Mouse (Mus musculus) kidney, embryonic 16.5 days (tissue): ENCODE results near the gene Gm29609. TPM values are rescaled to one million over a fixed set of nuclear protein-coding genes. Genes with fewer than 3 reads are reported as not detected.

Experiments used
- ATAC-seq: fragments of 200-750 bp; cut with Nextera tagmentation; 2 replicates; pipeline ENCODE4 v1.8.0; 2017; ENCODE audit warnings: moderate TSS enrichment; ENCODE audit not compliant: low FRiP score, low TSS enrichment
- H3K27ac ChIP-seq: fragments of 300-500 bp; sonication (generic); 2 replicates; pipeline ENCODE4 v1.5.1; 2014; ENCODE audit warnings: low read length
- H3K27me3 ChIP-seq: fragments of 300-500 bp; sonication (generic); 2 replicates; pipeline ENCODE4 v1.6.1; 2014; ENCODE audit warnings: low read length, control low read depth, mixed read lengths; ENCODE audit not compliant: insufficient read depth
- H3K36me3 ChIP-seq: fragments of 300-500 bp; sonication (generic); 2 replicates; pipeline ENCODE4 v1.6.1; 2014; ENCODE audit warnings: low read length, control low read depth, mixed read lengths; ENCODE audit not compliant: insufficient read depth
- H3K4me1 ChIP-seq: fragments of 300-500 bp; sonication (generic); 2 replicates; pipeline ENCODE4 v1.6.1; 2014; ENCODE audit warnings: low read length, control low read depth, mixed read lengths; ENCODE audit not compliant: insufficient read depth
- H3K4me2 ChIP-seq: fragments of 300-500 bp; sonication (generic); replicated peaks from 2 replicates; pipeline ENCODE4 v1.6.1; 2014; ENCODE audit warnings: low read depth, low read length
- H3K4me3 ChIP-seq: fragments of 300-500 bp; sonication (generic); 2 replicates; pipeline ENCODE4 v1.5.1; 2014; ENCODE audit warnings: mild to moderate bottlenecking, low read length
- H3K9ac ChIP-seq: fragments of 300-500 bp; sonication (generic); replicated peaks from 2 replicates; pipeline ENCODE4 v1.6.1; 2014; ENCODE audit warnings: low read length
- H3K9me3 ChIP-seq: fragments of 300-500 bp; sonication (generic); 2 replicates; pipeline ENCODE4 v1.6.1; 2016; ENCODE audit warnings: low read length, control low read depth
- WGBS: fragments of 180-500 bp; shearing (Covaris S2); extraction: QIAGEN DNeasy Blood & Tissue Kit; methylation state at CpG from one replicate; pipeline ENCODE4 v1.1.7; 2014; 5-methylcytosine and 5-hydroxymethylcytosine counted together
- polyA plus RNA-seq: library from polyadenylated mRNA; unstranded; fragments of >200 nt; fragmentation: Nextera tagmentation; extraction: Ambion mirVana; gene quantifications from 2 replicates; pipeline ENCODE4 v1.2.1, GENCODE M21; 2015

Gm29609 gene
- polyA plus RNA-seq, 1 experiment from 2014 or later: 2.1 TPM

GRCm38 (mm10) chr5:31198616-31199320 lies 19.1 kb upstream of the Gm29609 start:
- peaks cover 27% of the 10 kb centered on the region for H3K4me1 ChIP-seq
- no peak overlapping the region for H3K4me2 ChIP-seq
- ATAC-seq: no peak
- H3K36me3 ChIP-seq: peaks cover 68% of the 10 kb centered on the region
- no peaks in the 10 kb centered on the region for H3K27me3 ChIP-seq
- no peak overlapping the region for H3K9ac ChIP-seq
- 81% methylated on average over 5 of the region's 5 CpGs for WGBS
- peaks cover 6% of the 10 kb centered on the region for H3K9me3 ChIP-seq
- no peak overlapping the region for H3K27ac ChIP-seq
- H3K4me3 ChIP-seq: no peak overlapping the region

DNA sequence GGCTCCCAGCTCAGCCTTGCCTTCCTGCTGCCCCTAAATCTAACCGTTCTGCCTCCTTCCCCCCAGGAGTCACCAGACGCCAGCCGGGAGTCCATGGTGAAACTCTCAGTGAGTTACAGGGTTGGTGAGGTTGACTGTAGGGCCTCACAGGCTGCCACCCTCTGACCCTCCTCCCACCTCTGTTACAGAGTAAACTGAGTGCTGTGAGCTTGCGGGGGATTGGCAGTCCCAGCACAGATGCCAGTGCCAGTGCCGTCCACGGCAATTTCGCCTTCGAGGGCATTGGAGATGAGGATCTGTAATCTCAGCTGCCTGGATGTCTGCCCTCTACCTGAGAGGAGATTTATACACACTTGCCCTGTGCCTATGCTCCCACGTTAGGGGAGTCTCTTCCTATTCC lies 18.5 kb upstream of the Gm29609 start:
- ATAC-seq: no peak
- Histone ChIP-seq H3K4me1 (peaks cover 29% of the 10 kb centered on the region), H3K4me2 (no peak overlapping the region), H3K27me3 (no peaks in the 10 kb centered on the region), H3K9me3 (peaks cover 6% of the 10 kb centered on the region), H3K4me3 (no peak overlapping the region), H3K27ac (no peak overlapping the region), H3K36me3 (peaks cover 63% of the 10 kb centered on the region), H3K9ac (no peak overlapping the region)
- 73% methylated on average over 9 of the region's 9 CpGs for WGBS

DNA sequence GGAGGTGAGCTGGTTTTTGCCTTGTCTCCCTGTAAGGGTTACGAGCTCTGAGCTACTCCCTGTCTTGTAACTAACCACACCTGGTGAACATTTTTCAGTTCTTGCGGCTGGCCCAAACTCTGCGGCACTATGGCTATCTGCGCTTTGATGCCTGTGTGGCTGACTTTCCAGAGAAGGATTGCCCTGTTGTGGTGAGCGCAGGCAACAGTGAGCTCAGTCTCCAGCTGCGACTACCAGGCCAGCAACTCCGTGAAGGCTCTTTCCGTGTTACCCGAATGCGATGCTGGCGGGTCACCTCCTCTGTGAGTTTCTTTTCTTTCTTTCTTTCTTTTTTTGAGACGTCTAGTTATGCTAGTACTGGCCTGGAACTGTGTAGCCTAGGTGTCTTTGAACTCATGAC lies 17.4 kb upstream of the Gm29609 start:
- H3K36me3 ChIP-seq: peaks cover 56% of the 10 kb centered on the region
- no peaks in the 10 kb centered on the region for H3K27me3 ChIP-seq
- H3K4me3 ChIP-seq: no peak overlapping the region
- H3K9me3 ChIP-seq: peaks cover 6% of the 10 kb centered on the region
- no peak overlapping the region for H3K9ac ChIP-seq
- H3K27ac ChIP-seq: no peak overlapping the region
- peaks cover 26% of the 10 kb centered on the region for H3K4me1 ChIP-seq
- no peak overlapping the region for H3K4me2 ChIP-seq
- ATAC-seq: no peak
- 94% methylated on average over 12 of the region's 12 CpGs for WGBS

DNA sequence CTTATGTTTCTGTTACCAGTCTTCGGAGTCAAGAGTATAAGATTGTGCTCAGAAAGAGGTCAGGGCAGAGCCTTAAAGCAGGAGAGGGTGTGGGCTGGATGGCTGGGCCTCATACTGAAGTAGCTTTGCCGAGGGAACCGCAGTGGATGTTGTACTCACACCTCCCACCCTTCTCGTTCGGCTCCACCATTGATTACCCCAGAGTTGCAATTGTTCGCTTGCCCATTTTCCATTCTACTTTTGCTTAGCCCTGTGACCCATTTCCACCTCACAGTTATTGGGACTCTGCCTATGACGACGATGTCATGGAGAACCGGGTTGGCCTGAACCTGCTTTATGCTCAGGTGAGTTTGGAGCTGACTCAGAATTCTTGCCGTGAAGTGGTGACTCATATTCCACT lies 16.5 kb upstream of the Gm29609 start:
- no peaks in the 10 kb centered on the region for H3K27me3 ChIP-seq
- H3K27ac ChIP-seq: no peak overlapping the region
- H3K9me3 ChIP-seq: peaks cover 6% of the 10 kb centered on the region
- H3K4me3 ChIP-seq: no peak overlapping the region
- ATAC-seq: no peak
- 90% methylated on average over 10 of the region's 10 CpGs for WGBS
- H3K9ac ChIP-seq: no peak overlapping the region
- H3K4me1 ChIP-seq: peaks cover 31% of the 10 kb centered on the region
- H3K4me2 ChIP-seq: no peak overlapping the region
- H3K36me3 ChIP-seq: peaks cover 56% of the 10 kb centered on the region

- no peak for ATAC-seq
- no peak overlapping the region for H3K4me2 ChIP-seq
- peaks cover 60% of the 10 kb centered on the region for H3K36me3 ChIP-seq
- H3K27me3 ChIP-seq: no peaks in the 10 kb centered on the region
- peaks cover 6% of the 10 kb centered on the region for H3K9me3 ChIP-seq
- WGBS: 91% methylated on average over 4 of the region's 4 CpGs
- no peak overlapping the region for H3K4me3 ChIP-seq
- H3K9ac ChIP-seq: no peak overlapping the region
- H3K4me1 ChIP-seq: peaks cover 27% of the 10 kb centered on the region
- H3K27ac ChIP-seq: no peak overlapping the region
Observed at GRCm38 (mm10) chr5:31195671-31196070, 16.0 kb upstream of the Gm29609 start.

DNA sequence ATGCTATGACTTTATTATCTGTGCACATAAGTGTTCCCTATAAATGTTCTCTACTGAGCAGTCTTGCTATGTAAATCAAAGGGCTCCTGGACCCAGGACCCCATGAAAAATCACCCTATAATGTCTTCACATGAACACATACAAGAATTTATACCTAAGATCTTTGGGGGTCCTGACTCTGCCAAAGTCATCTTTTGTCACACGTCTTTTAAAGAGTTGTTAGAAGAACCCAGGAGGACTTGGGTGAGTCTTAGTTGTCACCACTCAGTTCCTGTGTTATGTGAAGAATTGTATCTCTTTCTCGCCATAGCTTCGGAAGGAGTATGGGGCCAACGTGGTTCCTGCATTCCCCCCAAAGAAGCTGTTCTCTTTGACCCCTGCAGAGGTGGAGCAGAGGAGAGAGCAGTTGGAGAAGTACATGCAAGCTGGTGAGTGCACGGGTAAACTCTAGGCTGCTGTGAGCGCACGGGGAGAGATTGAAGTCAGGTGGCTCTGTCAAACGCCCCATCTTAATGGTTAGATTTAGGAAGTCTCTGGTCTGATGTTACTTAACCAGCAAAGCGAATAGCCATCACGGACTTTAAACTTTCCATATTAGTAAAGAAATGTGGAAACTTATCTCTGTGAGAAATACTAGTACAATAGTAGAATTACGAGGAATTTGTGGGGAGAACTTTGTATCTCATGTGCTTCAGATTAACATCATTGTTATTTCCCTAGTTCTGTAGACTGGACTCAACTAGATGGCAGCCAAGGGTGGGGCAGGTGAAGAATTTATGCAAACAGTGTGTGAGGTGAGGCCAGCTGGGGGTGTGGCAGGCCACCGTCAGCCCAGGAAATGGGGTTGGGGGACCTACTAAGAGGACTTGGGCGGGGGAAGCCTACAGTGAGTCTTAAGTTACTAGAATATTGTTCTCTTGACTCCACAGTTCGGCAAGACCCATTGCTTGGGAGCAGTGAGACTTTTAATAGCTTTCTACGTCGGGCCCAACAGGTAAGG lies 15.1 kb upstream of the Gm29609 start:
- peaks cover 62% of the 10 kb centered on the region for H3K36me3 ChIP-seq
- H3K27ac ChIP-seq: no peak overlapping the region
- peak overlapping the region; percentile 84 for H3K9ac ChIP-seq
- ATAC-seq: no peak
- 88% methylated on average over 16 of the region's 16 CpGs for WGBS
- H3K27me3 ChIP-seq: no peaks in the 10 kb centered on the region
- peaks cover 18% of the 10 kb centered on the region for H3K4me1 ChIP-seq
- H3K9me3 ChIP-seq: no peaks in the 10 kb centered on the region
- peak overlapping the region; percentile 80; the same call in 1 of the 2 replicates for H3K4me2 ChIP-seq
- H3K4me3 ChIP-seq: peak overlapping the region; percentile 80

DNA sequence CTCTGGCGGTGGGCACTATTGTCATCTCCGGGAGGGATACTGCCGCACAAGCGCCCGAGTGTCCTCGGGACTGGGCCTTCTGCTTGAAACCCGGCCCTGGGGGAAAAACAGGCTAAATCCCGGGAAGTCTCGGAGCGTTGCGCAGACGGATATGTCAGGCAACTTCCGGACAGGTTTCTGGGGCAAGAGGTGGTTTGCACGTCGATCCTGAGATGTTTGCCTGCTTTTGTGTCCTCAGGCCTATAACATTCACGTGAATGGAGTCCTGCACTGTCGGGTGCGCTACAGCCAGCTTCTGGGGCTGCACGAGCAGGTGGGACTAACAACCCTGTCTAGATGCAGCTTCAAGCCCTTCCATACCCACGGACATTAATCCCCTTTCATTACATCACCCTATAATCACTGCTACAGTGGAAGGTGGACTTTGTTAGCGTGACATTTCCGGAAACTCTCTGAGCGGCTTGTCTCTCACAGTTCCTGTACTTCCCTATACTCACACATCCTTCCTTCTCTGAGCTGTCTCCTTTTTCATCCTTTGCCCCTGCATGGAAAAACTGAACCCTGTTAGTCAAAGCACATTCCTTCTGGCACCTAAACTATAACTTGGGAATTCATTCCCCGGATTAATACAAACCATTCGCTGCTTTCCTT lies 14.0 kb upstream of the Gm29609 start:
- WGBS: 12% methylated on average over 25 of the region's 25 CpGs
- peaks cover 58% of the 10 kb centered on the region for H3K36me3 ChIP-seq
- ATAC-seq: no peak
- no peaks in the 10 kb centered on the region for H3K9me3 ChIP-seq
- peak overlapping the region; percentile 84 for H3K9ac ChIP-seq
- no peaks in the 10 kb centered on the region for H3K27me3 ChIP-seq
- H3K4me2 ChIP-seq: peak overlapping the region; percentile 80
- peaks cover 17% of the 10 kb centered on the region for H3K4me1 ChIP-seq
- peak overlapping the region; percentile 80 for H3K4me3 ChIP-seq
- H3K27ac ChIP-seq: peak overlapping the region; percentile 81

DNA sequence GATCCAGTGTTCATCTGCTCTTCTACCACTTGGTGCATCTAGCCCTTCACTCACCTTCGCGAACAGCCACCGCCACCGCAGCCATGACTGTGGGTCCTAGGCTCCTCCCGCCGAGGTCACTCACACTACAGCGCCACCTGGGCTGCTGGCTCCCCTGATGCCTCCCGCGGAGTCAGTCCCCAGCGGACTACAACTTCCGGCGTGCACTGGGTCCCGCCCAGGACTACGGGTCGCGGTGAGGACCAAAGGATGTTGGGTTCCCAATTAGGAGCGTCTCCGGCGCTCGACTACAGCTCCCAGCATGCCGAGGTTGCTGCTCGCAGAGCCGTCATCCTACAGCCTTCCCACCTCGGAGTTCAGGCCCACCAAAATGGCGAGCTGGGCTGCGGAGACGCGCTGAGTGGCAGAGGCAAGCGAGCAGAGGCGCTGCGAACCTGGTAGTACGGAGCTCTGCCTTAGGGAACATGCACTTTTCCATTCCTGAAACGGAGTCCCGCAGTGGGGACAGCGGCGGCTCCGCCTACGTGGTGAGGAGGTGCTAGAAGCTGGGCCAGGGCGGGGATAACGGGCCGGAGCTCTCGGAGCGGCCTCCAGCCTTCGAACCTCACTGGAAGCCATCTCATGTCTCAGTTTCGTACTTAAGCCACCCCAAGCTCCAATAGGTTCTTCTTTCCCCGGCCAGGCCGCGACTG lies 13.4 kb upstream of the Gm29609 start, which contains the start of the genes Snx17 and Eif2b4:
Gene Snx17 (plus strand): TSS at position 289 of the 692 bp plus-strand sequence.
Gene Eif2b4 (minus strand): TSS at position 492 of the 692 bp plus-strand sequence.
- Histone ChIP-seq H3K9me3 (no peaks in the 10 kb centered on the region), H3K4me2 (peak within 1 kb of the TSS; percentile 82), H3K36me3 (peaks cover 57% of the 10 kb centered on the region), H3K27me3 (no peaks in the 10 kb centered on the region), H3K9ac (peak within 1 kb of the TSS; percentile 86), H3K4me1 (peaks cover 17% of the 10 kb centered on the region), H3K27ac (peak within 1 kb of the TSS; percentile 88), H3K4me3 (peak within 1 kb of the TSS; percentile 80)
- peak; percentile 98 for ATAC-seq
- WGBS: under 1% methylated on average over 48 of the region's 48 CpGs
